Mouse (Mus musculus): ENCODE results near the gene Dnaaf2.

DNA sequence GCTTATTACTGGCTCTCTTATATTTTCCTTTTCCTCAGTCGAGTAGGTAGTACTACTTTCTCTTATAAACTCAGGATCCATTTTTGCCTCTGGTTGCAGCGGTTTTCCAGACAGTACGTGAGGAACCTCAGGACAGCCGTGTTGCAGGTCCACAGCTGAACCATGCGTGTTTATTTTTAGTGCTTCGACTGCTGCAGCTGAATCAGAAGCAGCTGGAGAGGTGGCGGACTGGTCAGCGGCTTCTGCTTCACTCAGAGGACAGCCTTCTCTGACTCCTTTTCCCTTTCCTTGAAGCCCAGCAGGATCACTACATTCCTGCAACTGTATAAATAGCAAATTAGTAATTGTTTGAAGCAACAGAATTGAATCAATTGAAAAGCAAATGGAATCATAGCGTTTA lies 8.2 kb downstream of the Dnaaf2 start:
- TF ChIP-seq CTCF (IDR thresholded peaks at IDR 0.05; ENCODE audit: extremely low read depth, insufficient read depth, low read length) (no peak), POLR2A (IDR thresholded peaks at IDR 0.05; ENCODE audit: extremely low read depth, insufficient read depth, low read length) (no peak)
